Mouse (Mus musculus) thymus, adult 2 months (tissue): ENCODE results near the gene Kras. TPM values are rescaled to one million over a fixed set of nuclear protein-coding genes. Genes with fewer than 3 reads are reported as not detected.

Source experiments
- DNase-seq: peaks from one replicate; pipeline ENCODE4 v3.0.0; 2021
- H3K27ac ChIP-seq: fragments of 200-500 bp; 2 replicates; pipeline ENCODE4 v1.5.1; 2012; ENCODE audit warnings: low read length, control low read depth; ENCODE audit not compliant: control insufficient read depth, insufficient read depth
- H3K27me3 ChIP-seq: fragments of 200-500 bp; 2 replicates; pipeline ENCODE4 v1.6.1; 2012; ENCODE audit warnings: mild to moderate bottlenecking, low read length, moderate library complexity, mixed read lengths; ENCODE audit not compliant: control insufficient read depth, insufficient read depth
- H3K36me3 ChIP-seq: fragments of 200-500 bp; 2 replicates; pipeline ENCODE4 v1.6.1; 2012; ENCODE audit warnings: mild to moderate bottlenecking, low read length, moderate library complexity; ENCODE audit not compliant: control insufficient read depth, insufficient read depth
- H3K4me1 ChIP-seq: fragments of 200-500 bp; replicated peaks from 2 replicates; pipeline ENCODE4 v1.6.1; 2012; ENCODE audit warnings: low read length; ENCODE audit not compliant: control insufficient read depth, insufficient read depth
- H3K4me3 ChIP-seq: fragments of 200-500 bp; 2 replicates; pipeline ENCODE4 v1.5.1; 2012; ENCODE audit warnings: mild to moderate bottlenecking, low read length, control low read depth, moderate library complexity; ENCODE audit not compliant: control insufficient read depth, insufficient read depth
- CTCF ChIP-seq: fragments of 200-500 bp; IDR thresholded peaks from 2 replicates; pipeline ENCODE4 v1.5.1; 2012; ENCODE audit warnings: mild to moderate bottlenecking, control low read depth, low read length, moderate library complexity, borderline replicate concordance; ENCODE audit not compliant: control insufficient read depth, poor library complexity, insufficient read depth; ENCODE audit errors: extremely low read depth
- POLR2A ChIP-seq: fragments of 200-500 bp; IDR thresholded peaks from 2 replicates; pipeline ENCODE4 v1.6.1; 2012; ENCODE audit warnings: mild to moderate bottlenecking, low read length, control low read depth, moderate library complexity; ENCODE audit not compliant: control insufficient read depth, poor library complexity, insufficient read depth; ENCODE audit errors: extremely low read depth
- WGBS: fragments of 180-500 bp; shearing (Covaris S2); methylation state at CpG from one replicate; pipeline ENCODE4 v1.1.7; 2018; 5-methylcytosine and 5-hydroxymethylcytosine counted together
- polyA plus RNA-seq: library from polyadenylated mRNA; depleted of rRNA; stranded (reverse); fragments of >200 nt; gene quantifications from 2 replicates; pipeline ENCODE4 v1.2.3, GENCODE M21; 2012

Kras gene
- polyA plus RNA-seq, 1 experiment: 36.2 TPM

DNA sequence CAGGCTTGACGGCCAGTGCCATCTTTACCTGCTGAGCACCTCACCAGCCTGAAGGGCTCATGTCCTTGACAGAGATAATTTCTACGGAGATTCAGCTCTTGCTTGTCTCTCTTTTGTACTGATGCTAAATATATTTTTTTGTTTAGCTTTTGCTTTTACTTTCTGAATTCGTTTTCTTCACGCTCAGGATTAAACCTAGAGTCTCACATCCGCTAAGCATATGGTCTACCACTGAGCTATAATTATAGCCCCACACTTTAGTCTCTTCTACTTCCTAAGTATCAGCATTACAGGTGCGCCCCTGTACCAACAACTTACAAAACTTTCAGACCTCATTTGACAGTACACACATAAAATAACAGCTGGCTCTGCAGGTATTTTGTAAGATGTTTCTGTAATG is 14.7 kb downstream of the Kras start:
- no peak for DNase-seq
- 90% methylated on average over 6 of the region's 6 CpGs for WGBS
- no peaks in the 10 kb centered on the region for H3K4me1 ChIP-seq
- no peak overlapping the region for H3K27ac ChIP-seq
- TF ChIP-seq CTCF: no peak
- no peak for TF ChIP-seq POLR2A
- no peak overlapping the region for H3K4me3 ChIP-seq
- no peaks in the 10 kb centered on the region for H3K27me3 ChIP-seq
- H3K36me3 ChIP-seq: peaks cover 47% of the 10 kb centered on the region

DNA sequence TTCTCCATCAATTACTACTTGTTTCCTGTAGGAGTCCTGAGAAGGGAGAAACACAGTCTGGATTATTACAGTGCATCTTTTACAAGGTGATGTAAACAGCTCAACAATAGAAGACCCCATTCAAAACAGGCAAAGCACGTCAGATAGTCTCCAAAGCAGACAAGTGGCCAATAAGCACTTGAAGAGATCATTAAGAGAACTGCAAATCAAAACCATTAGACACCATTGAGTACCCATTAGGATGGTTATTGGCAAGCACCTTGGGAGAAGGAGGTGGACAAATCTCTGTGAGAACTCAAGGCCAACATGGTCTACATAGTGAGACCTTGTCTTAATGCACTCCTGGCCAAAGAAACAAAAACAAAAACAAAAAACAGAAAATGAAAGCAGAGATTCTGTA is 15.6 kb downstream of the Kras start:
- Histone ChIP-seq H3K27me3 (no peaks in the 10 kb centered on the region), H3K4me1 (no peaks in the 10 kb centered on the region), H3K27ac (no peak overlapping the region), H3K36me3 (peaks cover 43% of the 10 kb centered on the region), H3K4me3 (no peak overlapping the region)
- 96% methylated on average over 1 of the region's 1 CpGs for WGBS
- no peak for DNase-seq
- no peak for TF ChIP-seq POLR2A
- TF ChIP-seq CTCF: no peak

DNA sequence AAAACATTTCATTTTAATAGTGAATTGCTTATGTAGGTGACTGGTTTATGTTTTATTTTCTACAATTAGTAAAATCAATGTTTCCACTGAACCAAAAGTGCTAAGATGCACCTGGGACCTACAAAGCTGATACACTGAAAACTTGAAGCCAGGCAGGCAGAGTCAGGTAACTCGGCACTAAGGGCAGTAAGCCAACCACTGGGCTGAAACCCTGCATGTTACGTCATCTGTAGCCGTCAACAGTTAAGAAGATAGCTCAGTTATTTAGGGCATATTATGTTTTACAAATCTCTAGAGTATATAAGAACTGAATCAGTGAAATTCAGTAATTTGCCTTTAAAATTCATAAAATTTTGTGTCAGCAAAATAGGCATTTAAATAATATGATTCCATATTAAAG is 23.7 kb downstream of the Kras start:
- Histone ChIP-seq H3K4me1 (no peaks in the 10 kb centered on the region), H3K27ac (no peak overlapping the region), H3K36me3 (peaks cover 33% of the 10 kb centered on the region), H3K27me3 (no peaks in the 10 kb centered on the region), H3K4me3 (no peak overlapping the region)
- whole genome bisulfite sequencing: 94% methylated on average over 3 of the region's 3 CpGs
- DNase-seq: no peak
- TF ChIP-seq POLR2A: no peak
- TF ChIP-seq CTCF: no peak

DNA sequence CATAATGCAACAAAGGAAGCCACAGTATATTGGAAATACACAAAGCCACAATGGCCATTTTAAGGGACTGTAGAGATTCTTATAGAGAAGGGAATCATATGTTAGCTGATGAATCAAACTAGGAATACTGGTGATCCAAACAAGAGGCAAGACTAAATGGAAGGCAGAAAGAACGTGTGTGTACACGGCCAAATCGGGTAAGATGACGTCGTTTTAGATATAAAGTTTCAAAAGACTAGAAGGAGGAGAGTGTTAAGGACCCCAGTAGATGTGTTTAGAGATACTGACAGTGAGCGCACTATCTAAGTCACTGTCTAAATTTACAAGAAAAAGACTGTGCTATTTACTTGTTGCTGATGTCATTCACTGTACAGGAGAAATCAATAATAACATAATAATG is 25.8 kb downstream of the Kras start:
- H3K4me1 ChIP-seq: no peaks in the 10 kb centered on the region
- WGBS: 97% methylated on average over 6 of the region's 6 CpGs

DNA sequence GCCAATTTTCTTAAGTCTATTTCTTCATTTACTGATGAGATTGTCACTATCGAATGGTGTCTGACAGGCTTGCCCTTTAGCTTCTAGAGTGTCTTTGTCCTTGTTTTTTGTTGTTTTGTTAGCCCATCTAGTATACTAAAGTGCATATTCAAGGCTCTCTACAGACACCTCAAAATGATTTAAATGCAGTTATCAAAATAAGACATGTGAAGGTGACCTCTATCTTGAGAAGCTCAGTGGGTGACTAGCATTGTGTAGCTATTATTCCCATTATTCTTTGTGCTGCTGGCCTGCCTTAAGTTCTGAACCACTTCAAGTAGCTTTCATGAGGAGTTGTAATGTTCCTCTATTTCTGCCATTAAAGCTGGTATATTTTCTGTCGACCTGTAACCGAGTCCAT is 34.2 kb downstream of the Kras start:
- Histone ChIP-seq H3K27ac (no peak overlapping the region), H3K4me3 (no peak overlapping the region), H3K4me1 (no peaks in the 10 kb centered on the region), H3K36me3 (peaks cover 29% of the 10 kb centered on the region), H3K27me3 (no peaks in the 10 kb centered on the region)
- WGBS: 89% methylated on average over 3 of the region's 3 CpGs
- no peak for DNase-seq
- TF ChIP-seq POLR2A (no peak), CTCF (no peak)

More for the DNA sequence above, 25.8 kb downstream of the Kras start:
- no peak for DNase-seq
- no peak for TF ChIP-seq POLR2A
- no peak for TF ChIP-seq CTCF
- H3K36me3 ChIP-seq: peaks cover 32% of the 10 kb centered on the region
- no peak overlapping the region for H3K27ac ChIP-seq
- H3K4me3 ChIP-seq: no peak overlapping the region
- no peaks in the 10 kb centered on the region for H3K27me3 ChIP-seq

DNA sequence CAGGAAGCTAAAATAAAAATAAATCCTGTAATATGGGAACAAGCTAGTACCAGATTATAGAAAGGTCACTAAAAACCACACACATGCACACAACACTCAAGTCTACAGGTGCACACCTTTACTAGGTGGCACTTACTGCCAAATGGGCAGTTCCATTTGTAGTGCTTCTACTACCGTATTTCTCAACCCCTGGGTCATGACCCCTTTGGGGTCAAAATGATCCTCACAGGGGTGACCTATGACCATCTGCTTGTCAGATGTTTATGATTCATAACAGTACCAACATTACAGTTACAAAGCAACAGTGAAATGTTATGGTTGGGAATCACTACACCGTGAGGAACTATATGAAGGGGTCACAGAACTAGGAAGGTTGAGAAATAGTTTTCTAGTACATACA is 36.1 kb downstream of the Kras start:
- WGBS: 97% methylated on average over 2 of the region's 2 CpGs
- H3K27me3 ChIP-seq: no peaks in the 10 kb centered on the region
- H3K4me3 ChIP-seq: no peak overlapping the region
- 0 out of 2 replicates have a peak, but pooled peaks cover 2% of the 10 kb centered on the region for H3K4me1 ChIP-seq
- no peak for DNase-seq
- no peak overlapping the region for H3K27ac ChIP-seq
- no peak for TF ChIP-seq CTCF
- TF ChIP-seq POLR2A: no peak
- peaks cover 15% of the 10 kb centered on the region for H3K36me3 ChIP-seq

DNA sequence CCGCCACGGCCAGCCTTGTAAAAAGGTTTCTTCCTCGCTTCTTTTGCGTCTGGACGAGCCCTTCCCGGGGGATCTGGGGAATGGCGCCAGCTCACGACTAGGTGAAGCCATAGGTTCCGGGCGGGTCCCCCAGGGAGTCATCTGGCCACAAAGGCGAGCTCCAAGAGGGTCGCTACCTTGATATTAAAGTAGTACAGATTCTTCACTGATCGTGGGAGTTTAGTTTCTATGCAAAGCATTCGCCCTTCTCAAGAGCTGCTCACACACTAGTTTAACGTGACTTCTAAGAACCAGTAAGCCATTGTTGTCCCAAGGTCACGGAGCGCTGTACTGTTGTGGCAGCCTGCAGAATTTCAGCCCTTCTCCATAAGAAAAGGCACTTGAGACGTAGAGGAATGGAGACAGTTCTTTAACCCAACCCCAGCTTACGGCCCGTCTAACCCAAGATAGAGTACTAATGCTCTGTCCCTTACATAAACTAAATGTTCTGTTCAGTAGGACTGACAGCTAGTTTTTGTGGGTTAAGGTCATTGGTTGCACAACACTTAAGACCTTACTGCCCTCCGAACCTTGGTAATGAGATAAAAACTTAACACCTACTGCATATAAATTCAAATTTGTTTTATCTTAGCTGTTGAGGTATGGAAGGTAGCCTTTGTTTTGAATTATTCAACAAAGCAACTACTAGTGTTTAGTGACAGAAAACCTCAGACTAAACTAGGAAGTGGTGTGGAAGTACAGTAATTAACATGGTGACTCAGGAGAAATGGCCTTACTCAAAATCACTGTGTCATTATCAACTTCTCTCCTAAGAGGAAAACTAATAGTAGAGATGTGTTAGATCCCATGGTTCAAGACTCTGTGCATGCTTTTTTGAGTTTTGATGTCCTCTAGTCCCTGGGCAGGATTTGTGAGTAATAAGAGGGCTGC is 38.4 kb downstream of the Kras start:
- no peak for TF ChIP-seq CTCF
- peak overlapping the region; percentile 78 for H3K4me3 ChIP-seq
- H3K36me3 ChIP-seq: 0 out of 2 replicates have a peak, but pooled peaks cover 5% of the 10 kb centered on the region
- H3K27me3 ChIP-seq: no peaks in the 10 kb centered on the region
- peak overlapping the region; percentile 64 for H3K27ac ChIP-seq
- WGBS: 2% methylated on average over 21 of the region's 21 CpGs
- DNase-seq: no peak
- H3K4me1 ChIP-seq: 0 out of 2 replicates have a peak, but pooled peaks cover 2% of the 10 kb centered on the region
